Mouse (Mus musculus): ENCODE results near the gene Hgf.

The Hgf gene

GRCm38 (mm10) chr5:16553304-16554047, at the start of gene Hgf:
Hgf (plus strand) TSS chr5:16553495.
- peak; percentile 58 for DNase-seq (ENCODE audit: low spot score)

- no peak for DNase-seq (ENCODE audit: low spot score)
These were observed 46.5 kb upstream of the Hgf start for GRCm38 (mm10) chr5:16506702-16507350.

- no peak for DNase-seq (ENCODE audit: low spot score)
These were observed 21.5 kb upstream of the Hgf start for GRCm38 (mm10) chr5:16531619-16532277.

- DNase-seq (ENCODE audit: low spot score) = no peak
These were observed 15.2 kb upstream of the Hgf start for GRCm38 (mm10) chr5:16538067-16538466.

- no peak for DNase-seq (ENCODE audit: low spot score)
These were observed 11.7 kb upstream of the Hgf start for GRCm38 (mm10) chr5:16541561-16542116.

- DNase-seq (ENCODE audit: low spot score) = no peak
These were observed 5.8 kb upstream of the Hgf start for GRCm38 (mm10) chr5:16547490-16547889.

GRCm38 (mm10) chr5:16552647-16553046, 648 bp upstream of the Hgf start:
- no peak for DNase-seq (ENCODE audit: low spot score)

GRCm38 (mm10) chr5:16560247-16560646, 7.0 kb downstream of the Hgf start:
- no peak for DNase-seq (ENCODE audit: low spot score)

GRCm38 (mm10) chr5:16568997-16569396, 15.7 kb downstream of the Hgf start:
- no peak for DNase-seq (ENCODE audit: low spot score)

GRCm38 (mm10) chr5:16577882-16578742, 24.8 kb downstream of the Hgf start:
- DNase-seq (ENCODE audit: low spot score) = no peak

- no peak for DNase-seq (ENCODE audit: low spot score)
These were observed 42.4 kb downstream of the Hgf start for GRCm38 (mm10) chr5:16595699-16596098.

GRCm38 (mm10) chr5:16597996-16598395, 44.7 kb downstream of the Hgf start:
- no peak for DNase-seq (ENCODE audit: low spot score)

GRCm38 (mm10) chr5:16601463-16601862, 48.2 kb downstream of the Hgf start:
- DNase-seq (ENCODE audit: low spot score) = no peak

- DNase-seq (ENCODE audit: low spot score) = no peak
These were observed 79.7 kb downstream of the Hgf start for GRCm38 (mm10) chr5:16632996-16633395.

GRCm38 (mm10) chr5:16646417-16646816, 93.1 kb downstream of the Hgf start:
- no peak for DNase-seq (ENCODE audit: low spot score)

GRCm38 (mm10) chr5:16647701-16648100, 94.4 kb downstream of the Hgf start:
- DNase-seq (ENCODE audit: low spot score) = no peak

GRCm38 (mm10) chr5:16650240-16650639, 96.9 kb downstream of the Hgf start:
- no peak for DNase-seq (ENCODE audit: low spot score)

GRCm38 (mm10) chr5:16654022-16654421, 100.7 kb downstream of the Hgf start:
- no peak for DNase-seq (ENCODE audit: low spot score)
